Mouse (Mus musculus): ENCODE measurements around the gene Nfkbid.

The Nfkbid gene

DNA sequence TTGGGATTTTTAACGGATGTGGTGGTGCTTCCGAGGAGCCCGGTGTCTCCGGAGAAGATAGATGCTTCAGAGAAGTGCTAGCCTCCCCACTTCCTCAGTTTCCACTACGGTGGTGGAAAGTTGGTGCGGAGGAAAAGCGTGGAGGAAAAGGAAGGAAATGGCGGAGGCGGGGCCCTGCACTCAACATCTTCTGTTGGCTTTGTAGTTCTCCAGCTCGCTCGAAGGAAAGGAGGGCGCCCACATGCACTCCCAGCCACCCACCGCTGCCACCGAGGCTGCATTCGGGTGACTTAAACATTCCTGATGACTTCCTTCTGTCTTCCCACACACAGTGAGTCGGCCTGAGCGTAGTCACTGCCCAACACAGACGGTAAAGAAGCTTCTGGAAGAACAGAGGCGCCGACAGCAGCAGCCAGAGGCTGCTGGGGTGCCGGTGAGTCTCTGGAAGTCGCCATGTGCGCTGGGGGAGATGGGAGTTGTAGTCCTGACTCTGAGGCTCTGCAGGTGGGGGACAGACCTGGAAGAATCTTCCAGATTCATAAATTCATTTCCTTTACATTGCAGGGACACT, 1.6 kb downstream of the Nfkbid start:
- in situ Hi-C loops (cut with MboI, MseI), result loop anchor here in 1 of 2 experiments (25.0 kb wide), 1 partner anchor 1611 kb away; the partner anchor contains the start of gene Hnrnpl

GRCm38 (mm10) chr7:30429327-30429726, 7.8 kb downstream of the Nfkbid start:
- in situ Hi-C loops (cut with MboI, MseI), result loop anchor here in 1 of 2 experiments (5.0 kb wide), 1 partner anchor 57 kb away; no protein-coding TSS in a partner anchor

DNA sequence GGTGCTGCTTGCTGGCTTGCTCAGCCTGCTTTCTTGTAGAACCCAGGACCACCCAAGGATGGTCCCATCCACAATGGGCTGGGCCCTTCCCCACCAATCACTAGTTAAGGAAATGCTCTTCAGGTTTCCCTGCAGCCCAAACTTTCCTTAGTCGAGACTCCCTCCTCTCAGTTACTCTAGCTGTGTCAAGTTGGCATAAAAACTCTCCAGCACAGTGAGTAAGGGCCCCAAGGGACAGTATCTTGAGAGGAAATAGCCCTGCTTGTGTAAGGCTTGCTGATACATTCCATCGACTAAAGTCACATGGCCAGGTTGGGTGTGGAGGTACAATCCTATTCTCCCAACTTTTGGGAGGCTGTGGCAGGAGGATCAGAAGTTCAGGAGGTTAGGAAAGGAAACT, 8.7 kb downstream of the Nfkbid start:
- in situ Hi-C loops (cut with MboI, MseI), result no loop called here

- in situ Hi-C loops (cut with MboI, MseI), result no loop called here
Observed at GRCm38 (mm10) chr7:30431793-30432192, 10.3 kb downstream of the Nfkbid start.

DNA sequence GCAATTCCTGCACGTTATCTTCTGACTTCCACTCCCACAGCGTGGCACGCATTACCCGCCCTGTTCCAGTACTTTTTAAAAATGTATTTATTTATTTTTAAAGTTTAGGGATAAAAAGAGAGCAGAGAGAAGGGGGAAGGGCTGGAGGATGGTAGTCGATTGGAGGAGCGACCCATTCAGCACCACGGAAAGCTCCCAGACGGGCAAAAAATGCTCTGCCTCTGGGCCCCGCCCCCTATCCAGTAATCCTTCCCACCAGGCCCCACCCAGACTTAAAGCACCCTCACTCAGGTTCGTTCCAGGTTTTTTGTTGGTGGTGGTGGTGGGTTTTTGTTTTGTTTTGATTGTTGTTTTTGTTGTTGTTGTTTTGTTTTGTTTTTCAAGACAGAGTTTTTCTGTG, 12.7 kb downstream of the Nfkbid start:
- in situ Hi-C loops (cut with MboI, MseI), result no loop called here

GRCm38 (mm10) chr7:30434701-30435100, 13.2 kb downstream of the Nfkbid start:
- in situ Hi-C loops (cut with MboI, MseI), result loop anchor here in 1 of 2 experiments (5.0 kb wide), 1 partner anchor 62 kb away; no protein-coding TSS in a partner anchor

DNA sequence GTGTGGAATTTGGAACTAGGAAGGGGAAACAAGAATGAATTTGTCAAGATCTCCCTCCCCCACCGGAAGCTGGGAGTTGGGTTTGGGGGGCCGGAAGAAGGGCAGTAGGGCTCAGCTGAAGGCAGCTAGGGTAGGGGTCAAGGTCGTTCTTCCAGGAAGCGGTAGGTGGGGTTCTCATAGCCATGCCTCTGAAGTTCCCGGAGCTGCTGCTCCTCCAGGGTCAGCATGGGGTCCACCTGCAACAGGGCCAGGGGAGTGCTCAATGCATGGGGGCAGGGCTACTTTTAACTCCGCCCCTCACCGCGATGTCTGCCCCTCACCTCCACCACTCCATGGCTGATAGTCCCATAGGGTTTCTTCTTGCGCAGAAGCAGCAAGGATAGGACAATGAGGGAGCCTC, 13.6 kb downstream of the Nfkbid start:
- in situ Hi-C loops (cut with MboI, MseI), result loop anchor here in 1 of 2 experiments (5.0 kb wide), 1 partner anchor 63 kb away; no protein-coding TSS in a partner anchor

- in situ Hi-C loops (cut with MboI, MseI), result loop anchor here in 1 of 2 experiments (5.0 kb wide), 1 partner anchor 65 kb away; no protein-coding TSS in a partner anchor
Observed at GRCm38 (mm10) chr7:30436879-30437278, 15.3 kb downstream of the Nfkbid start.

GRCm38 (mm10) chr7:30439734-30440133, 18.2 kb downstream of the Nfkbid start:
- in situ Hi-C loops (cut with MboI, MseI), result loop anchor here in 1 of 2 experiments (5.0 kb wide), 1 partner anchor 67 kb away; no protein-coding TSS in a partner anchor

DNA sequence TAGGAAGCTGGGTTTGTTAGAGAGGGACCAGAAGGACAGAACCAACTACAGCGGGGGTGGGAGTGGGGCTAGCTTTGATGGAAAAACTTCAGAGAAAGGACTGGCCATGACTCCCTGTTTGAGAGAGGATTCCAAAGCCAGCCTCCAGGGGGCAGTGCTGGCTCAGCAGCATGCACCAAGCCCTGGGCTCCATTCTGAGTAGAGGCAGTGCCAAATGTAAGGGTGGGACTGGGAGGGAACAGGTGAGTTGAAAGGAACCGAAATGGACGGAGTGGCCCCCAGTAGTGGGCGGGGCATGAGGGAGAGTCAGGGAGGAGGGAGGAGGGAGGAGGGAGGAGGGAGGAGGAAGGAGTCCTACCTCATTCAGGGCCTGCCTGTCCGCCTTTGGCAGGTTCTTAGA, 19.2 kb downstream of the Nfkbid start:
- in situ Hi-C loops (cut with MboI, MseI), result no loop called here

GRCm38 (mm10) chr7:30443696-30444095, 22.2 kb downstream of the Nfkbid start:
- in situ Hi-C loops (cut with MboI, MseI), result no loop called here

DNA sequence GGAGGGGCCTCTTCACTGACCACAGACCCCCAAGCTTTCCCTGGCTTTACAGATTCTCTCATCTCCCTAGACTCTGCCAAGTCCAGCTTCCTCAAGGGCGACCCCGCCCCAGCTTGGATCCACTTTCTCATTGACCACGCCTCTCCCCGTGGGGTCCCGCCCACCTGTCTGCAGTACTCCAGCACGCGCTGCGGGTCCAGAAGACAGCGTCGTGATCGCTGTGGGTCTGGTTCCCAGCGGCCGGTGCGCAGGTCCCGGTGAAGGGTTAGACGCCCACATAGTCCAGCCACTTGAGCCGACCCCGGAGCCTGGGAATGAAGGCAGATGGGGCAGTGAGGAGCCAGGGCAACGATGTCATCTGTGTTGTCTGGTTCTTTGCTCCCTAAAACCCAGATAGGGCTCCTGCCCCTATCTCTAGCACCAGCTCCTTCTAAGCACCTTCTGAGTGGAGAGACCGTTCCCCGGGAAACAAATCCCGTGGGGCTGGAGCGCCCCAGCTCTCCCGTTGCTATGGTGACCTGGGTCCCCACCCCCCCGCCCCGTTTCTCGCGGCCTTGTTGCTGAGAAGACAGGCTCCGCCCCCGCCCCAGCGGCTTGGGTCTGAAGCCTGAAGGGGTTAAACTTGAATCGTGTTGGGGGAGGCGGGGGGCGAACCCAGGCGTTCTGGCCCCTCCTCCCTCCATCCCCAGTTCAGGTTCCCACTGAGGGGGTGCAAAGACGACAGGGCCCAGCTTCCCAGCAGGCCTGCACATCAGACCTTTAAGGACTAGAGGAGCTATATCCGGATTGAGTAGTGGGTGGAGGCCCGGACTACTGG, 22.8 kb downstream of the Nfkbid start:
- in situ Hi-C loops (cut with MboI, MseI), result no loop called here

GRCm38 (mm10) chr7:30444971-30445751, 23.6 kb downstream of the Nfkbid start, which contains the start of gene Aplp1:
Gene Aplp1 (minus strand): TSS chr7:30445535.
- in situ Hi-C loops (cut with MboI, MseI), result no loop called here

- in situ Hi-C loops (cut with MboI, MseI), result no loop called here
Observed at GRCm38 (mm10) chr7:30450241-30450640, 28.7 kb downstream of the Nfkbid start.

DNA sequence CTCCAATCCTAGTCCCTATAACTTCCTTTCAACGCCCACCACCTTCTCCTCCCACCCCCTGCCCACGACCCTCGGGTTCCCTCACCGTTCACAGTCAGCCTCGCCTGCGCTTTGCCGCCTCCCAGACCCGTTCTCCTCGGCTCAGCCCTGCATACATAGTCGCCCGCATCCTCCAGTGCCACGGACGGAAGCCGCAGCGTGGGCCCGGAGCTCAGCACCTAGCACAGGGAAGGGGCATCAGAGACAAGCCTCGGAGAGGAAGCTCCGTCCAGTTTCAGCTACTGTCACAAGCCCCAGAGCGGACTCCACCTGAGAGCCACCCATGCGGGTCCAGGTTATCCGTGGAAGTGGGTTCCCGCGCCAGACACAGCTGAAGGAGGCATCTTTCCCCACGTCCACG, 31.8 kb downstream of the Nfkbid start:
- in situ Hi-C loops (cut with MboI, MseI), result no loop called here

- in situ Hi-C loops (cut with MboI, MseI), result no loop called here
Observed at GRCm38 (mm10) chr7:30453766-30454165, 32.2 kb downstream of the Nfkbid start.

- in situ Hi-C loops (cut with MboI, MseI), result no loop called here
Observed at GRCm38 (mm10) chr7:30454259-30454658, 32.7 kb downstream of the Nfkbid start.

- in situ Hi-C loops (cut with MboI, MseI), result no loop called here
Observed at GRCm38 (mm10) chr7:30456487-30456886, 35.0 kb downstream of the Nfkbid start.

GRCm38 (mm10) chr7:30456911-30457628, 35.5 kb downstream of the Nfkbid start:
- in situ Hi-C loops (cut with MboI, MseI), result no loop called here

- in situ Hi-C loops (cut with MboI, MseI), result no loop called here
Observed at GRCm38 (mm10) chr7:30457629-30458330, 36.2 kb downstream of the Nfkbid start, which contains the start of the genes Kirrel2 and Nphs1. Gene Kirrel2 (minus strand): TSS chr7:30457690. Gene Nphs1 (plus strand): TSS chr7:30458315.

Data from T-helper 17 cell (primary cell).